8 mouse cellular contexts compared by ENCODE assay signal in genomic region chr15:83167126-83167525, GRCm38 (mm10). TPM values are rescaled to one million over a fixed set of nuclear protein-coding genes. Genes with fewer than 3 reads are reported as not detected.
A peak's percentile ranks its signal among the peaks of the same experiment; 100 is the strongest.
DNase-seq lines count a peak whose midpoint lies in the region; ATAC-seq and TF ChIP-seq lines count a peak whose summit lies in the region.

No protein-coding gene starts in this region.

- no peak for TF ChIP-seq EP300 in heart, postnatal 0 days (IDR thresholded peaks at IDR 0.05; ENCODE audit: low read depth)

- no peak overlapping the region for H3K9ac ChIP-seq in heart, postnatal 0 days (replicated peaks; ENCODE audit: low read depth, low read length)
- 0 out of 2 replicates have a peak overlapping the region, but pooled peaks have one; percentile 32 for H3K9ac ChIP-seq in embryonic facial prominence, embryonic 11.5 days (replicated peaks; ENCODE audit: low read length)
- H3K9ac ChIP-seq in liver, embryonic 15.5 days, result peak overlapping the region; percentile 92

- H3K27ac ChIP-seq in heart, postnatal 0 days (ENCODE audit: low read depth), result peak overlapping the region; percentile 44; the same call in 1 of the 2 replicates
- H3K27ac ChIP-seq in embryonic facial prominence, embryonic 11.5 days (replicated peaks; ENCODE audit: low read depth, low read length), result no peak overlapping the region
- peak overlapping the region; percentile 95 for H3K27ac ChIP-seq in liver, embryonic 15.5 days (replicated peaks)

- peaks cover 5% of the 10 kb centered on the region; the same call in 1 of the 2 replicates for H3K36me3 ChIP-seq in heart, postnatal 0 days (replicated peaks; ENCODE audit: control insufficient read depth, insufficient read depth, low read length)
- peaks cover 30% of the 10 kb centered on the region for H3K36me3 ChIP-seq in C2C12 (ENCODE audit: control insufficient read depth, insufficient read depth)
- no peaks in the 10 kb centered on the region for H3K36me3 ChIP-seq in embryonic facial prominence, embryonic 11.5 days (replicated peaks; ENCODE audit: control insufficient read depth, insufficient read depth, low read depth, low read length)
- H3K36me3 ChIP-seq in liver, embryonic 15.5 days (replicated peaks), result peaks cover 53% of the 10 kb centered on the region

- H3K4me3 ChIP-seq in heart, postnatal 0 days (ENCODE audit: low read depth, low read length), result no peak overlapping the region
- H3K4me3 ChIP-seq in C2C12 (ENCODE audit: insufficient read depth, poor library complexity, severe bottlenecking), result no peak overlapping the region
- H3K4me3 ChIP-seq in embryonic facial prominence, embryonic 11.5 days (ENCODE audit: low read depth, low read length), result no peak overlapping the region
- H3K4me3 ChIP-seq in liver, embryonic 15.5 days (replicated peaks), result peak overlapping the region; percentile 86

- H3K4me2 ChIP-seq in heart, postnatal 0 days (ENCODE audit: low read depth, low read length), result no peak overlapping the region
- H3K4me2 ChIP-seq in embryonic facial prominence, embryonic 11.5 days (ENCODE audit: low read depth, low read length), result no peak overlapping the region
- peak overlapping the region; percentile 80 for H3K4me2 ChIP-seq in liver, embryonic 15.5 days

- H3K27me3 ChIP-seq in heart, postnatal 0 days (ENCODE audit: control insufficient read depth, insufficient read depth, low read length), result no peaks in the 10 kb centered on the region
- no peaks in the 10 kb centered on the region for H3K27me3 ChIP-seq in C2C12 (ENCODE audit: control insufficient read depth, insufficient read depth, insufficient read length)
- no peaks in the 10 kb centered on the region for H3K27me3 ChIP-seq in embryonic facial prominence, embryonic 11.5 days (ENCODE audit: control insufficient read depth, insufficient read depth, low read length)
- H3K27me3 ChIP-seq in liver, embryonic 15.5 days, result no peaks in the 10 kb centered on the region

- no peak for TF ChIP-seq CTCF in heart, postnatal 0 days (IDR thresholded peaks at IDR 0.05; ENCODE audit: low read depth)
- no peak for TF ChIP-seq CTCF in C2C12 (IDR thresholded peaks at IDR 0.05; ENCODE audit: control insufficient read depth, insufficient read depth, insufficient read length)

- peaks cover 77% of the 10 kb centered on the region for H3K79me2 ChIP-seq in C2C12 (ENCODE audit: control insufficient read depth, insufficient read depth)

- ATAC-seq in heart, postnatal 0 days (ENCODE audit: insufficient read depth, low read depth), result no peak
- 0 out of 2 replicates have a peak, but pooled peaks have one; percentile 20 for ATAC-seq in embryonic facial prominence, embryonic 11.5 days (replicated peaks; ENCODE audit: insufficient number of reproducible peaks, low FRiP score, low TSS enrichment, low read depth)
- no peak for ATAC-seq in liver, embryonic 15.5 days (ENCODE audit: insufficient read depth)

- H3ac ChIP-seq in C2C12 (ENCODE audit: control insufficient read depth, insufficient read length, low read depth), result peak overlapping the region; percentile 2

- intact Hi-C loops in left cerebral cortex, postnatal 25 days (cut with DNase I), result no loop called here
- intact Hi-C loops in left cerebral cortex, postnatal 10 days (cut with DNase I), result no loop called here

- H3K79me3 ChIP-seq in C2C12 (ENCODE audit: low read depth), result peaks cover 53% of the 10 kb centered on the region

- WGBS in heart, postnatal 0 days, result 76% methylated on average over 5 of the region's 5 CpGs
- 67% methylated on average over 5 of the region's 5 CpGs for WGBS in embryonic facial prominence, embryonic 11.5 days
- WGBS in liver, embryonic 15.5 days (ENCODE audit: insufficient replicate concordance), result 82% methylated on average over 5 of the region's 5 CpGs

- H3K4me1 ChIP-seq in heart, postnatal 0 days (ENCODE audit: control insufficient read depth, insufficient read depth), result peaks cover 36% of the 10 kb centered on the region
- H3K4me1 ChIP-seq in embryonic facial prominence, embryonic 11.5 days (ENCODE audit: control insufficient read depth, insufficient read depth, low read length), result peaks cover 2% of the 10 kb centered on the region; the same call in 1 of the 2 replicates
- peaks cover 91% of the 10 kb centered on the region for H3K4me1 ChIP-seq in liver, embryonic 15.5 days (replicated peaks)

- DNase-seq in heart, postnatal 0 days (ENCODE audit: low spot score), result no peak
- no peak for DNase-seq in heart, adult 8-10 months (ENCODE audit: low spot score)
- DNase-seq in embryonic facial prominence, embryonic 11.5 days (ENCODE audit: low spot score), result peak; percentile 46
- DNase-seq in left cerebral cortex, adult 8-10 months (ENCODE audit: low spot score in 2 of 2), result no peak
- DNase-seq in left cerebral cortex, postnatal 25 days (ENCODE audit: low spot score in 2 of 2), result no peak
- no peak for DNase-seq in left cerebral cortex, postnatal 10 days (ENCODE audit: extremely low spot score in 1 of 2, low spot score in 2 of 2)

- no peaks in the 10 kb centered on the region for H3K9me3 ChIP-seq in heart, postnatal 0 days (replicated peaks; ENCODE audit: control insufficient read depth, low read length)
- H3K9me3 ChIP-seq in embryonic facial prominence, embryonic 11.5 days (replicated peaks; ENCODE audit: control insufficient read depth, low read length), result no peaks in the 10 kb centered on the region
- no peaks in the 10 kb centered on the region for H3K9me3 ChIP-seq in liver, embryonic 15.5 days (replicated peaks)

TF ChIP-seq in C2C12, 6 proteins besides CTCF, POLR2A, EP300 and RAD21:
- TF ChIP-seq CEBPB (IDR thresholded peaks at IDR 0.05; ENCODE audit: low read depth) (no peak), MYOD1 (IDR thresholded peaks at IDR 0.05; ENCODE audit: control insufficient read depth, insufficient read length, low read depth) (no peak), USF1 (IDR thresholded peaks at IDR 0.05; ENCODE audit: low read depth) (no peak)

RNA-seq across cellular contexts. Expression of gene Cyb5r3, which starts 5.3 kb away (rescaled TPM):
- 125 and 166 TPM in 2 replicates for total RNA-seq in heart, postnatal 0 days (2014; rRNA removed; ENCODE audit: low replicate concordance)
- 113 and 117 TPM in 2 replicates for polyA plus RNA-seq in heart, postnatal 0 days (2015; fragmentation: Nextera tagmentation; extraction: Ambion mirVana)
- total RNA-seq in heart, adult 8-10 months (2022), result 100 to 1,000 TPM in 2 of 4 experiments, 10 to 100 TPM in 2; 81.4 to 113 (median 96.2) TPM
- 402 TPM for polyA plus RNA-seq in C2C12 (2012; fragmentation: generic; extraction: Trizol)
- 106 and 117 TPM in 2 replicates for polyA plus RNA-seq in embryonic facial prominence, embryonic 11.5 days (2014; fragmentation: Nextera tagmentation; extraction: Ambion mirVana)
- polyA plus RNA-seq in liver, embryonic 15.5 days (2015; fragmentation: Nextera tagmentation; extraction: Ambion mirVana), result 143 and 165 TPM in 2 replicates
- 10 to 100 TPM; 74.6 to 85.7 (median 80.2) TPM for total RNA-seq in left cerebral cortex, adult 8-10 months (2022)
- total RNA-seq in left cerebral cortex, postnatal 25 days (2021), result 10 to 100 TPM; 55.8 to 58.8 TPM
- 10 to 100 TPM; 91.1 to 94.6 TPM for total RNA-seq in left cerebral cortex, postnatal 10 days (2021)

RNA-seq across cellular contexts. Expression of gene Poldip3, which starts 17.9 kb away (rescaled TPM):
- 60.4 and 63.6 TPM in 2 replicates for total RNA-seq in heart, postnatal 0 days (2014; rRNA removed; ENCODE audit: low replicate concordance)
- polyA plus RNA-seq in heart, postnatal 0 days (2015; fragmentation: Nextera tagmentation; extraction: Ambion mirVana), result 36.4 and 38.3 TPM in 2 replicates
- 10 to 100 TPM; 23.5 to 27.1 (median 26.2) TPM for total RNA-seq in heart, adult 8-10 months (2022)
- 108 TPM for polyA plus RNA-seq in C2C12 (2012; fragmentation: generic; extraction: Trizol)
- polyA plus RNA-seq in embryonic facial prominence, embryonic 11.5 days (2014; fragmentation: Nextera tagmentation; extraction: Ambion mirVana), result 161 and 174 TPM in 2 replicates
- polyA plus RNA-seq in liver, embryonic 15.5 days (2015; fragmentation: Nextera tagmentation; extraction: Ambion mirVana), result 55.5 and 61.3 TPM in 2 replicates
- total RNA-seq in left cerebral cortex, adult 8-10 months (2022), result 10 to 100 TPM; 93.8 to 98.2 (median 96.0) TPM
- 10 to 100 TPM; 86.0 to 86.2 TPM for total RNA-seq in left cerebral cortex, postnatal 25 days (2021)
- 10 to 100 TPM; 85.9 to 86.5 TPM for total RNA-seq in left cerebral cortex, postnatal 10 days (2021)

RNA-seq across cellular contexts. Expression of gene Rrp7a, which starts 44.5 kb away (rescaled TPM):
- 116 and 121 TPM in 2 replicates for total RNA-seq in heart, postnatal 0 days (2014; rRNA removed; ENCODE audit: low replicate concordance)
- 24.6 and 26.2 TPM in 2 replicates for polyA plus RNA-seq in heart, postnatal 0 days (2015; fragmentation: Nextera tagmentation; extraction: Ambion mirVana)
- 10 to 100 TPM; 38.9 to 42.7 (median 40.5) TPM for total RNA-seq in heart, adult 8-10 months (2022)
- polyA plus RNA-seq in C2C12 (2012; fragmentation: generic; extraction: Trizol), result 171 TPM
- 56.1 and 57.9 TPM in 2 replicates for polyA plus RNA-seq in embryonic facial prominence, embryonic 11.5 days (2014; fragmentation: Nextera tagmentation; extraction: Ambion mirVana)
- polyA plus RNA-seq in liver, embryonic 15.5 days (2015; fragmentation: Nextera tagmentation; extraction: Ambion mirVana), result 22.0 and 25.7 TPM in 2 replicates
- 100 to 1,000 TPM; 128 to 155 (median 146) TPM for total RNA-seq in left cerebral cortex, adult 8-10 months (2022)
- total RNA-seq in left cerebral cortex, postnatal 25 days (2021), result 100 to 1,000 TPM; 140 to 161 TPM
- 100 to 1,000 TPM; 122 to 128 TPM for total RNA-seq in left cerebral cortex, postnatal 10 days (2021)
